Mouse (Mus musculus): ENCODE measurements around the gene Zfp14.

Gene Zfp14

DNA sequence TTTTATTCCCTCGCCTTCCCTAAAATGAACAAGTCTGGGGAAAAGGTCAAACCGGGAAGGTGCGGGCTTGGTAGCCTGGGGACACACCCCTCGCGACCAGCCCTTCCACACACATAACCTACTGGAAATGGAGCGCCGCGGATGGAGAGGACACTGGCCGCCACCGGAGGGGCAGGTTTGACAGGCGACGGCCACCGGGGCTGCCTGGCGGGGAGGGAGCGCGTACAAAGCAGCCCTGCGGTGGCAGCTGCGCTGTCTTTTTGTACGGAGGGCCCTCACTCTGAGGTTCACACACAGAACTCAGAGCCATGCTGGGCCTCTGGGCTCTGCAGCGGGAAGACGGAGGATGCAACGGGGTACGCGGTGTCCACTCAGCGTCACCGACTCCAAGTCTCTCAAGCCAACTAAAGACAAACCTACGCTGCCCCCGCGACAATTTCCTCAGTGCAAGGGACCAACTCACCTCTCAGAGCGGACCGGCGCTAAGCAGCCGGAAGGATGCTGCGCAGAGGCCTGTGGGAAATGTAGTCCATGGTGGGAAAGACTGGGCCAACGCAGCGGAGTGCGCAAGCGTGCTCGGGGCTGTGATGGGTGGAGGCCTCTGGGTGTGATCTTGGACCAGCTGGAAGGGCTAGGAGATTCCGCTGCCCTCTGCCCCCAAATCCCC is at the start of gene Zfp14:
Zfp14 (minus strand) TSS at position 499 of the 667 bp plus-strand sequence.
- DNase-seq (ENCODE audit: low spot score in 2 of 2), result peak; percentile 89 to 93

DNA sequence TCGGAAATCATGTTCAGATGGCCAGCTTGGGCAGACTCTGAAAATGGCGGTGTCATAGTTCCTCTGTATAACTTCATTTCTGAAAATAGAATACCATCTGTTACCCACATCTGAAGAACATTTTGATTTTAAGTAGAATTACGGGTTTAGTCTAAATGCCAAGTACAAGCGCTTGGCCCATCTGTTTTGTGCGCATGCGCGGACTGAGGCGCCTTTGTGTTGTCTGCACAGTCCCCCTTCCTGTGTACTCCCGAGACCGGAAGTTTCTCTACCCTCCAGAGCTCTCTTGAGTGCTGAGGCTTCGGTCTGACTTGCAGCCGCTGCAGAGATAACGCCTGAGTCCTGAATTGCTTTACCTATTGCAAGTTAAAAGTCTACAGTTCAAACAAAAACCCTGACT is 48.1 kb upstream of the Zfp14 start:
- peak; percentile 83 to 85 for DNase-seq (ENCODE audit: low spot score in 2 of 2)

DNA sequence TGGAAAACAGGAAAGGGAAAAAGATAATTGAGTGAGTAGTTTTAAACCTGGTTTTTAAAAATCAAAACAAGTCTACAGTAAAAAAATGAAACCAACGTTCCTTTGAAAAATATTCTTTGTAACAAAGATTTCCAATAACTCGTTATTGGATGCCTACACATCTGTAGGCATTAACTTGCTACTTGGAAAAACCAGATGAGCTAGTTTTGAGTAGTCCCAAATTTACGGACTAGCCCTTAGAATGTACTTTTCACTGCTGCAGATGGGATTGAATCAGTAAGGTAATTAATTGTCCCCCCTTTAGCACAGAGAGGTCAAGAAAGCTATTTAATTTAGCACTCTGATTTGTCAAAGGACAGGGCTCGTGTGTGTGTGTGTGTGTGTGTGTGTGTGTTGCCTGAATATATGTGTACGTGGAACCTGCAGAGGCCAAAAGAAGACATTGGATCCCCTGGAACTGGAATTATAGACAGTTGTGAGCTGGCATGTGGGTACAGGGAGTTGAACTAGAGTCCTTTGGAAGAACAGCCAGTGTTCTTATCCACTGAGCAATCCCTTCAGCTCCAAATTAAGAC is 44.5 kb upstream of the Zfp14 start:
- no peak for DNase-seq (ENCODE audit: low spot score in 2 of 2)

DNA sequence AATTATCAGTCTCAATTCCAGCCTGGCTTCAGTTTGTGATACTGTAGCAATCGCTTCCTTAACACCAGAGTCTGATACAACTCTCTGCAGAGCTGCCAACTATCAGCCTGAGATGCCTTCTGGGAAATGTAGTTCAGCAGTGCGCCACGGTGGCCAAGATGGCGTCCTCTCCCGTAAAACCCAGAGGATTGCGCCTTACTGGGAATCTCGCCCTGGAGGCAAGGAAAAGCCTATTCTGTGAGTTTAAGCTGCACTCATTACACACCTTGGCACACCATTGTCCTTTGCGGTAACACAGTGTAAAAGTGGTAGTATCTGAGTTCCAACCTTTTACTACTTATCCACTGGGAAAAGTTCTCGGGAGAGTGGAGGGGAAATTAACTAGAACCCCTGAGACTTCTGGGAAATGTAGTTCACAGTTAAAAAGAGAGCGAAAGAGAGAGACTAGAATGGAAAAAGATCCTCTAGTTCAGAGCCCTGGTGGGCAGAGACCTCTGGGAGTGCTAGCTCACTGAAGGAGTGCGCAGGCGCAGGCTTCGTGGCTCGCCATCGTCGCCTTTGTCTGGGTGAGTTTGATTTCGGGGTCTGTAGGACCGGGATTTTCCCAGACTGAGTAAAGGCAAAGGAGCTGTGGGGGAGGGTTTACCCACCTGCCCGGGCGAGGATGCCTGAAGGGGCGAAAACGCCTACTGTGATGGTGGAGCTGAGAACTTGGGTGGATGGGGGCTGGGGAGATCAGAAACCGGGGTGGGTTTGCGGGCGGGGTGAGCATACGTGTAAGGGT is 43.7 kb upstream of the Zfp14 start, which contains the start of gene Zfp260:
Zfp260 (plus strand) TSS at position 132 of the 784 bp plus-strand sequence.
- DNase-seq (ENCODE audit: low spot score in 2 of 2), result peak; percentile 88 to 91

DNA sequence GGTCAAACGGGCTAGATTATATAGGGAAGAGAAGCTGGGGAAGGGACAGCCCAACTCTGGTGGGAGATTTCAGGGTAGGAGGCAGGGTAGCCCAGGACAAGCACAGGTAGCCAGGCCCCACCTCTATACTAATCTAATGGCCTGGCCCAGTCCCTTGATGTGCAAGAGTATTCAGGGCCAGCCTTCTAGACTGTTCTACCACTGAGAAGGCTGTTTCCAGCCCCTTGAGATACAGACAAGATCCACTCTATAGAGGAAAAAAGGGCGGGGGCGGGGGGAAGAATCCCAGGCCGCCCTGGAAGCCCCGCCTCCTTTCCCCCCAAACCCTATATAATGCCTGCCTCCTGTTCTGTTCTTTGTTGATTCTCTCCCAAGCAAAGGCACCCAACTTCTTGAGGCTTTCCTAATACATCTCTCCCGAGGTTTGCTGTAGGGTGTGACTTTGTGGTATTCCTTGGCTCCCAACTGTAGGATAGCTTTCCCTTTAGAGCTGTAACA is 42.8 kb upstream of the Zfp14 start:
- DNase-seq (ENCODE audit: low spot score in 2 of 2), result no peak

DNA sequence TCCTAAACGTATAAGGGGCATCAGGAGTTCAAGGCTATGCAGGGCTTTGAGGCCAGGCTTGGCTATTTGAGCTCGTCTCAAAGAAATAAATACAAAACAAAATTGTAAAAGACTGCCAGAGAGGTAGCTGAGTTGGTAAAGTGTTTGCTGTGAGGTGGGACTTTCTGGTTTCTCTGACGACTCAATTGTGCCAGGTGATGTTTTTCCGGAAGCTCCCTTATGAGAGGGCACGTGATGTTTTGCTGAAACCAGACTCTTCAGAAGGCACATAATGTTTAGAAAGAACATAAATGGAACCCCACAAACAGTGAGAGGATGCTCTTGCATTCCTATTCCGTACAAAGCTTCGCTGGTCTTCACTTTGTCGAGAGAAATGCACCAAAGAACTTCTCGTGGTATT is 41.5 kb upstream of the Zfp14 start:
- no peak for DNase-seq (ENCODE audit: low spot score in 2 of 2)

DNA sequence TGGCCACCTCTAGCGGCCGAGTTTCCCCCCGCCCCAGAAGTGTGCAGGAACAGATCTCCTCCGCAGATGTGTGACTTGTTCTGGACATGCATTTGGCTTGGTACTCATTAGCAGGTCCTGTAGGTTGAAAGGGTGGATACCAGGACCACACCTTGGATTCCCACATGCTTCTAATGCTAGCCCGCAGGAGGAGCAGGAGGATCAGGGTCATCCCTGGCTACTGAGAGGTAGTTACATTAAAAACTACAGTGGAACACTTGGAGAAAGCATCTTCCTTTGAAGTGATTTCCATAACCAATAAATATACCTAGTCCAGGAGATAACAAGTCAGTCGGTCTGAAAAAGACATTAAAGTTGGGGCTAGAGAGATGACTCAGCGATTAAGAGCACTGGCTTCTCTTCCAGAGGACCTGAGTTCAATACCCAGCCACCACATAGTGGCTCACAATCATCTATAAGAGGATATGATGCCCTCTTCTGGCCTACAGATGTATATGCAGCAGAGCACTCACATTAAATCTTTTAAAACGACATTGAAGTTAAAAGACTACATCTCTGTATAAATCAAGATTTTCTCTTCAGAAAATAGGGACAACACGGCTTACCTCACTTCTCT is 39.9 kb upstream of the Zfp14 start:
- no peak for DNase-seq (ENCODE audit: low spot score in 2 of 2)

GRCm38 (mm10) chr7:30090092-30090969 is 39.2 kb upstream of the Zfp14 start, which contains the start of the genes Gm26920 and Zfp566:
TSS of gene Gm26920 (minus strand) at chr7:30090410.
TSS of gene Zfp566 (minus strand) at chr7:30090527.
- DNase-seq (ENCODE audit: low spot score in 2 of 2), result peak; percentile 93 to 95

DNA sequence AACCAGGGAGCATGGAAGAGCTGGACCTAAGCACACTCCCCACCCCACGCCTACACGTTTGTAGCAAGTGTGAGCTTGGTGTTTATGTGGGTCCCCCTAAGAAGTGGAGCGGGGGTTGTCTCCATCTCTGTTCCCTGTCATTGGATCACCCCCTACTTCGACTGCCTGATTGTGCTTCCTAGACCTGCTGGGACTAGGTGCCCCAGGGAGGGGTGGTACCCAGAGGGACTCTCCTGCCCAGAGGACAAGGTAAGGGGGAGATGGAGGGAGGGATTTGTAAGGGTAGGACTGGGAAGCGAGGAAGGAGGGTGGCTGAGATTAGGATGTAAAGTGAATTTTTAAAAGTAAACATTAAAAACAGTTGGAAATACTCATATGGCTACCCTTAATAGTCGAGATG is 38.2 kb upstream of the Zfp14 start:
- DNase-seq (ENCODE audit: low spot score in 2 of 2), result no peak

DNA sequence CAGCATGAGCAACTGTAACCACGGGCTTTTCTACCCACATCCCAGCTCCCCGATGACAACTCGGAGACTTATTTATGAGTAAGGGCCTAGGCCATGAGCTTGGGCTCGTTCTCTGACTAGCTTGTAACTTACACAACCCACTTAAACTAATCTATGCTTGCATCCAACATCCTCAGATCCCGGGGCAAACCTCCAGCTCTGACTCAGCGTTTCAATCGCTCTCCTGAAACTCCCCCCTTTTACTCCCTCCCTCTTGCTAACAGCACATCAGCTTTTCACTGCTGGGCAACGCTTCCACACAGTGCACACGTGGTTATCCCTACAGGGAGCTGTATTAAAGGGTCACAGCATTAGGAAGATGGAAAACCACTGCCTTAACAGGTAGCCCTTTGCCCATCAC is 35.3 kb upstream of the Zfp14 start:
- peak; percentile 31 to 40 for DNase-seq (ENCODE audit: low spot score in 2 of 2)

GRCm38 (mm10) chr7:30072146-30073028 is 21.2 kb upstream of the Zfp14 start, which contains the start of gene Zfp82:
TSS of gene Zfp82 (minus strand) at chr7:30072900.
- DNase-seq (ENCODE audit: low spot score in 2 of 2), result peak; percentile 79 to 80

- no peak for DNase-seq (ENCODE audit: low spot score in 2 of 2)
These were observed 13.4 kb upstream of the Zfp14 start for GRCm38 (mm10) chr7:30064622-30065021.

DNA sequence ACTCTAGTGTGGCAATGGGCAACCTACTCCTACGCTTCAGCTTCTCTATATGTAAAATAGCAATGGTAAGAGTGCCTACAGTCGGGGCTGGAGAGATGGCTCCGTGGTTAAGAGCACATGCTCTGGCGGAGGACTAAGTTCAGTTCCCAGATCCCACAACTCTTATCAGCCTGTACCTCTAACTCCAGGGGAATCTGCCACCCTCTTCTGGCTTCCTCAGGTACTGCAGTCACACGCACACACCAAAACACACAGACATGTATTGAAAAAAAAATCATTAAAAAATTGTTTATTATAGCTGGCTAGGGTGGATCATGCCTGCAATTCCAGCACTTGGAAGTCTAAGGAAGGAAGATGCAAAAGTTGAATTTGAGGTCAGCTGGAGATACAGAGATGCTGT is 11.3 kb upstream of the Zfp14 start:
- no peak for DNase-seq (ENCODE audit: low spot score in 2 of 2)

DNA sequence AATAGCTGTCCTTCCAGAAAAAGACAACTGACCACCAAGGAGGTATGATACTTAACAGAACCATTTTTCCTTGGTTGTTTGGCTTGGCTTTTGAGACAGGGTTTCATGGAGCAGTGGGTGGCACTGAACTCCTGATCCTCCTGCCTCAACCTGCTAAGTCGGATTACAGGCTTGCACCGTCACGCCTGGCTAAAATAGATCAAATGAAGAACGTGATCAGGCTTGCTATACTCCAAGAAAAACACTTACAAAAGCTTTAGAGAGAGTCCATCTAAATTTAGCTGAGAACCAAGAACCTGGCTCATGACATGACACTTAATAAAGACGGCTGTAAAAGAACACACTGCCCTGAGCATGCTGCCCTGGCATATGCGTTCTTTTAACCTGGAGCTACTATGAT is 9.2 kb upstream of the Zfp14 start:
- DNase-seq (ENCODE audit: low spot score in 2 of 2), result no peak

- DNase-seq (ENCODE audit: low spot score in 2 of 2), result no peak
These were observed 2.4 kb upstream of the Zfp14 start for GRCm38 (mm10) chr7:30053591-30053990.

DNA sequence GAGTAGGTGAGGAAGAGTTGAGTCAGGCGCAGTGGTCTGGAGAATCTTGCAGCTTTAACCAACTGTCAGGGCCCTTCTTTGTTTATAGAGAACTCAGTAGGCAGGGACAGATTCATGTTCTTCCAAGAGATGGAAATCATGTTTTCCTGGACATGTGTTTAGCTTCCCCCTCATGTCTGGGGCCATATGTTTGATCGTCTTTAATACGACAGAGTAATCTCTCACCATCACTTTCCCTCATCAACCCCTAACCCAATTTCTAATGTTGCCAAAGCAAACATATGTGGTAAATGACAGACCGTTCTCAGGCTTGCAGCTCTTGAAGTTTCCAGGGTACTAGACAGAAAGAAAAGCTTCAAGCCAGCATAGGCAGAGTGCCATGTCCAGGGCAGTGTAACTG is 3.1 kb downstream of the Zfp14 start:
- DNase-seq (ENCODE audit: low spot score in 2 of 2), result no peak

- no peak for DNase-seq (ENCODE audit: low spot score in 2 of 2)
These were observed 6.8 kb downstream of the Zfp14 start for GRCm38 (mm10) chr7:30044354-30044753.

DNA sequence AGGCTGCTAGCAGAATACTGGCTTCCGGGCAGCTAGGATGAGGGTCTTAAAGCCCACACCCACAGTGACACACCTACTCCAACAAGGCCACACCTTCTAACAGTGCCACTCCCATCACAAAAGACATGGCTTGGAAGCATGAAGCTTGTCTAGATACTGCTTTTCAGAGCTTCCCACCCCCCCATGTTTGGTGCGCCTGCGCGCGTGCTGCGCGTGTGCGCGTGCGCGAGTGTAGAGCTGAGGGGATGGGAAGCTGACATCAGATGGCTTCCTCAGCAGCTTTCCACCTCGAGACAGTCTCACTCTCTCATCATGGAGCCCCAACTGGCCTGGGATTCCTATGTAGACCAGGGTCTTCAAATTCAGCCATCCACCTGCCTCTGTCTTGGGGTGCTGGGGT is 16.8 kb downstream of the Zfp14 start:
- no peak for DNase-seq (ENCODE audit: low spot score in 2 of 2)

DNA sequence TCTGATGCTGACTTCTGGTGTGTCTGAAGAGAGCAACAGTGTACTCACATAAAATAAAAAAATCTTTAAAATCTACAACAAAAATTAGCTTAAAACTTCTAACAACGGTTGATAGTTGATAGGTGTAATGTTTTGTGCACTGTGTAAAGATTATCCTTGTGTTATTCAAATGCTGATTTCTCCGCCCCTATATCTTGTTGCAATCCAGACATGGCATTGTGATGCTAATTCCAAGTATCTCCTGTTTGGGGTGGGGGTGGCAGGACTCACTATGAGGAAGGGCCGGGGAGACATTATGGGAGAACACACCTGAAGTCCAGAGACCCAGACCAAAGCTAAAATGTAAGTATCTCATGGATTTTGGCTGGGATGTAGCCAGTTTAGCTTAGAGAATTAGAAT is 19.8 kb downstream of the Zfp14 start:
- DNase-seq (ENCODE audit: low spot score in 2 of 2), result no peak

DNA sequence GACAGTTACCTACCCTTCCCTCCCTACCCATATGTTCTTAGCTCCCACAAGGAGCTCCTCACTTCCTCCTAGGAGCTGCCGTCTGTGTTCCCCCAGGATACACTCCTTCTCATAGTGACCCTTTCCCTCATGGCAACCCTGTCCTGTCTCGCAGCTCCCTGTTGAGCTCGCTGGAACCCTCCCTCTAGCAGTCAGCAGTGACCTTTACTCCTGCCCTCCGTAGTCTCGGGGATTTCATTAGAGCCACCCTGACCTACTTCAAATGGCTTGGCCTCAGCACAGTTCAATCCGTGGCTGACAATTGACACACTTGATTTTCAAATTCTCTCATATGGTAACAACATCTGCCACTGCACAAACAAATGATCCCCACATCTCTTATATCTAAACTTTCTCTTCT is 20.5 kb downstream of the Zfp14 start:
- no peak for DNase-seq (ENCODE audit: low spot score in 2 of 2)
